Mouse (Mus musculus) cerebellum, adult 11 months (tissue): ENCODE data around the gene Tenm4.

Experiments used
- DNase-seq: peaks from one replicate; pipeline ENCODE4 v3.0.0; 2022

Gene Tenm4

GRCm38 (mm10) chr7:96708071-96708470 lies 537.0 kb downstream of the Tenm4 start:
- no peak for DNase-seq

GRCm38 (mm10) chr7:96708561-96708960 lies 537.5 kb downstream of the Tenm4 start:
- no peak for DNase-seq

DNA sequence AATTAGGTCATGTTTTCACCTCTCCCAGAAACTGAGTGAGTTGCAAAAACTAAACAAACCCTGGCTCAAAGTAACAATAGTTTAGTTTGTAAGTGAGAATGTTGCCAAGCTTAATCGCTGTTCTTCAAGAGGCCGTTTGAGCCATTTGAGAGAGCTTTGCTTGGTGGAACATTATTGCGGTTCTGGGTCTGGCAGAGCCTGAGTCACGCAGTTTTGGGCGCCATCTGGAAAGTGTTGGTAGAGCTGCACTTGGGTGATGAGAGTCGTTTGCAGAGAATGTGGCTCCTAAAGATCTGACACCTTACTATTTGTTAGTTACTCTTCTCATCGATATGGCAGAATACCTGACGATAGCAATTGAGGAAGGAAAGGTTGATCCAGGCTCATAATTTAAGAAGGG lies 537.9 kb downstream of the Tenm4 start:
- DNase-seq = no peak

DNA sequence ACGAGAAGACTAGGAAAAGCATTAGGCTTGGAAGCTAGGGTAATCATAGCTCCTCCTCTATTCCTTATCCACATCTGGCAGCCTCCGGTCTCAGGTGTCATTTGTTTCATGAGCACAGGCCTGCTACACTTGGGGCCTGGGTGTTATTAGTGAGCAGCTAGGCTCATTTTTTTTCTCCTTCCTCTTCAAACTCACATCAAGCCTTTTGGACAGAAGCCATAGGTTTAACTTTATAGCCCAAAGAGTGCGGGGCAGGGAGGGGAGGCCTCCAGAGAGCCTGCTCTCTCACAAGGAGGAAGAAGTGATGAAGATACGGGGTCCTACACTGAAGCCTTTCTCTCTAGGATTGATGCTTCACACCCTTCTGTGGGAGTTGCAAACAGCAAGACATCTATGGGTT lies 538.8 kb downstream of the Tenm4 start:
- DNase-seq = no peak

DNA sequence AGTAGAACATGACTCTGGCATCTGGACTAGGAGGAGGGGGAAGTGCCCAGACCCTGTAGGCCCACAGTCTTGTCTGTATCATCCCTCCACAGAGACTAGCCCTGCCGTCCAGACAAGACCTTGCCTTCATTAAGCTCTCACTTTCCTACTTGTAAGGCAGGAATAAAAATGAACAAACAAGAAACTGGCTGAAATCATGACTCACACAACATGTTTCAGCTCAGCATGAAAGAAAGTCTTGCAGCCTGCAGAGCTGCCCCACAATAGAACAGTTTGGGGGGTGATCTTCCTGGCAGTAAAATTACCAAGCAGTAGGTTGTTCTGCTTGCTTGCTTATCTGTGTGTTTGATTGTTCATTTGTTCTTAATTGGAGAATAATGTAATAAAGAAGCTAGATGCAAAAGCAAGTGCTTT lies 539.6 kb downstream of the Tenm4 start:
- peak; percentile 8 for DNase-seq

- no peak for DNase-seq
Measured at GRCm38 (mm10) chr7:96712876-96713275, 541.8 kb downstream of the Tenm4 start.

GRCm38 (mm10) chr7:96716911-96717310 lies 545.9 kb downstream of the Tenm4 start:
- DNase-seq = no peak

- no peak for DNase-seq
Measured at GRCm38 (mm10) chr7:96718201-96719155, 547.4 kb downstream of the Tenm4 start.

DNA sequence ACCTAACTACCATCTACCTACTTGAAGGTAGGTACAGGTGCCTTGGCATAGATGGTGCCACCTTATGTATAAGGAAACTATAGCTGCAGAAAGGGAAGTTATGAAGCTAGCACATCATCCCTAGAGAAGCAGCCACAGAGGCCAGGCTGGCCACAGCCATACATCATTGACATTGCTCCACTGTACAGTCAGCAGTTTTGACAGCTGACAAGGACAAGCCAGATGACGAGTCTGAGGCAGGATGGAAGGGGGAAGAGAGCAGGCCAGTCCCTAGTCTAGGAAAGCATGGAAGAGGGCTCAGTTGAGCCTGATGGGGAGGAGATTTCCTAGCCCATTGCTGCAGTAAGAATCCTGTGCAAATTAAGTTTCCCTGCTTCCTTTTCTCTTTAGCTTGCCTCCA lies 548.9 kb downstream of the Tenm4 start:
- no peak for DNase-seq

DNA sequence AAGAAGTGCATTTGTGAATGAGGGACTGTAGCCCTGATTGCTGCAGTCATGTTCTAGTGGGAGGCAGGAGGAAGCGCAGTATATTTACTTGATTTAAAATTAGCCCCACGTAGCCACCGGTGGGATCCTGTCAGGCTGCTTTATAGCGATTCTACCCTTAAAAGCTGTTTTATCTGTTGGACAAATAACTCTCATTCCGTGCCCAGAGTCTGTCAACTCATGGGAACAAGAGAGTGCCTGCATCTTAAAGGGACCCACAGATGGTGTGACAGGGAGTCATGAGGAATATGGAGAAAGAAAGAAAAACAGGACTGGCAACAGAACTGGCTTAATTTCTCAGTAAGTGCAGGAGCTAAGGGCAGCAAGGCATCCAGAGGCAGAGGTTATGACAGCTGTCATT lies 549.4 kb downstream of the Tenm4 start:
- no peak for DNase-seq

DNA sequence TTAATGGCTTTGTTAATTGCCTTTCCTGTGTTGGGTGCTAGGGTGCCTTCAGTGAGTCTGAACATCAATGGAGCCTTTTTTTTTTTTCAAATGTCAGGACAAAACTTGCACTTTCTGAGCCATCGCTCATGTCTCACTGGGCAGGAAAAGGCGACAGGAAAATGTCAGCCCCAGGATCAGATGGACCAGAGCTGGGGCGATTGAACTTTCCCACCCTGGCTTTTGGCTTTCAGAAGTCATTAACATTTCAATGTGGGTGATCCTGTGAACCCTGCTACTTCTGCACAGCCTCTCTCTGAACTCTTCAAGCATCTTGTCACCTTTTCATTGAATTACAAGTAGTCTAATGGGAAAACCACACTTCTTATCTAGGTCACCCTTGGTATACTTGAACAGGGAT lies 551.8 kb downstream of the Tenm4 start:
- no peak for DNase-seq

DNA sequence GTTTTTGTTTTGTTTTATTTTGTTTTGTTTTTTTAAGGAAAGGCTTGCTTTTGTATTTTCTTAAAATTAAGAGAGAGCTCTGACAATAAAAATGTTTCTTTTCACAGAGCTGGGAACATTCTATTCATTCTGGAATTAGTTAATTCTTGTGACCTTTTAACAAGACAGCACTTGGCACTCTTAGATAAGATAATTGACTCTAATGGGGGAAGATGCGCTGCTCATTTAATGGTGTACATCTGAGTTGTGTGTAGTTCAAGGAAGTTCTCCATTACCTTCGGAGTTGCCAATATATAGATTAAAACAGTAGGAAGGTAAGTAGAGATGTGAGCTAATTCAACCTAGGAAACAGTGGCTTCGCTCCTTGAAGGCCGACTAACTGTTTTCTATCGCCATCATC lies 554.6 kb downstream of the Tenm4 start:
- no peak for DNase-seq

- no peak for DNase-seq
Measured at GRCm38 (mm10) chr7:96730360-96730759, 559.3 kb downstream of the Tenm4 start.

DNA sequence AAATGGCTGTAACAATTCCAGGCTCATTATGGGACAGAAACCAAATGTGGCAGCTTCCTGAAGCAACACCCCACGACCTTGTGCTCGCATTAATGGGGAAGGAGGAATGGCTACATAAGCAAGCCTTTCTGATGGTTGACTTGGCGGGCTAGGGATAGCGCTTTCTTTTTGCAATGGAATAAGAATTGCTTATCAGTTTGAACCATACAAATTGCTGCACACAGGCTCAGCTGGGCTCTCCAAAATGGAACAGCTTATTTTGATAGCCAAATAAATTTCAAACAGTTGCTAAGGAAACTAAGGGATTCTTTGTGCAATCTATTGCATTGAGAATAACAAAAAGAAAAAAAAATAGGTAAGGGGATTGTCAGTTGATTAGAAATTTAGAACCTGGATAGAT lies 560.9 kb downstream of the Tenm4 start:
- DNase-seq = no peak

DNA sequence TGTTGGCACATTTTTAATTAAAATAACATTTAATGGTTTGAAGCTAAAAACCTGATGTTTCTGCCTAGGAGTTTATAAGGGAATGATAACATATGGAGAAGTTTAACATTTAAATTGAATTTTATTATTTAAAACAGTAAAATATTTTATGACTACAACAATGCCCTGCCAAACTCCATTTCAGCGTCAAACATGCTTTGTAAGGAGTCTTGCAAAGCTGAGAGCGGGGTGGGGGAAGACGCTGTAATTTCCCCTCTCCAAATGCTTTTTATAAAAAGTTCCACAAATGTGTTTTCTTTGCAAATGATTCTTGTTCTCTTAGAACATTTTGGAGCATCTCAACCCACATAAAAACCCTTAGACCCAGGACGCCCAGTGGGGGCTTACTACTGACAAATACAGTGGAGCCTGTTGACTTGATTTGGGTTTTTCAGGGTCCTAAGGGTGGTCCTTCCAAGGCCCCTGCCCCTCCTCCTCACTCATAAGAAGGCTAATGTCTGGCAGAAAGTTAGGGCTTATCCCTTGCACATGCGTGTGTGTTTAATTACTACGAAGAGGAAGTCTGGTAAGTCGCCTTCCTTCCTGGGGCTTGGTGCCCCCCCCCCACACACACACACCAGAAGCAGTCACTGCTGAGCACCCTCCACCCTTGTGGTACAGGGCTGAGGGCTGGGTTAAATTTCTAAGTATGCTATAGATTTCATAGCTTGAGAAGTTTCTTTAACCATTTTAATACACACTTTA lies 563.4 kb downstream of the Tenm4 start:
- no peak for DNase-seq

GRCm38 (mm10) chr7:96740631-96741030 lies 569.6 kb downstream of the Tenm4 start:
- no peak for DNase-seq

DNA sequence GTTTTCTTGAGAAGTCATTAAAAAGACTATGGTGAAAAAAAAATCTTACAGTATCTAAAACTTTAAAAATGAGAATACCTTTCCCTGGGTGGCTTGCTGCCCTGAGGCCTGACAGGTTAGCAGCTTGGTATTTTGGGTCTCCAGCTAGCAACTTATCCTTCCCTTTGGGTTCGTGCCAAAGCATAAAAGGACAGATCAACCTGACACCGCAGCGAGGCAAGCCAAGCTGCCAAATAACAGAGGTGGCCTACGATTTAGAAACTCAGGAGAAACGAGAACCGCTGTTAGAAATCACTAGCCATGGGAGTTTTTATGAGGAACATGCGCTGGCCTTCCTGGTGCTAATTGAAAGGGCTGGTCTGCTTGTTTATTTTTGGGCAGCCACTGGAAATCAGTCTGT lies 571.2 kb downstream of the Tenm4 start:
- no peak for DNase-seq

DNA sequence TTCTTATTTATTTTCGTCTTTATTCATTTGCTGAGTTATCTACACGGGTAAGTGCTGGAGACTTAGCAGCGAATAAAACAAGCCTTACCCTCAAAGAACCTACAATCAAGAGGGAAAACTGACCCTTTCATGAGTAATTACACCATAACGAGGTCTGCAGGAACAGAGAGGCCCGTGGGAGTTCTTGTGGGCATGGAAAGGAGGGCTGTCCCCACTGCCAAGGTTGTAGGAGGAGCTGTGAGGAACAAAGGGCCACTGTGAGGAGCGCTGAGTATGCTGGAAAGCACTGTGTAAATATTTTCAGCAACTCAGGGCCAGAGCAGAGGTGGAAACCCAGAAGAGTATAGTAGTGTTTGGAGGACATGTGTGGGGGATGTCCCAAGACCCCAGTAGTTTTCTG lies 574.9 kb downstream of the Tenm4 start:
- no peak for DNase-seq

DNA sequence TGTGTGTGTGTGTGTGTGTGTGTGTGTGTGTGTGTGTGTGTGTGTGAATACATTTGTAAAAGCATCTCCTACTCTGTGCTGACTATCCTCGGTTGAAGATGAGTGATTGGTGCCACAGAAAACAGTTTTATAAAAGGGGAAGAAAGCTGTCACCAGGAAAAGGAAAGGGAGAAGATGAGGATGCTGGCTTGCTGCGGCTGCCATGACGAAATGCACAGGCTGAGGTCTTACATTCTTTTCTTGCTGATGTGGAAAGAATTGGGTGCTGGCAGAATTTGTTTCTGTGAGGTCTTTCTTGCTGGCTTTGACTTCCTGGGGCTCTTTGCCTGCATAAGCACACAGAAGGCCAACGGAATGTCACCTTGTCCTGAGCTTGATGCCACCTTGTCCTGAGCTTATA lies 575.7 kb downstream of the Tenm4 start:
- DNase-seq = no peak

- no peak for DNase-seq
Measured at GRCm38 (mm10) chr7:96748538-96749045, 577.5 kb downstream of the Tenm4 start.

GRCm38 (mm10) chr7:96749753-96750152 lies 578.7 kb downstream of the Tenm4 start:
- no peak for DNase-seq

DNA sequence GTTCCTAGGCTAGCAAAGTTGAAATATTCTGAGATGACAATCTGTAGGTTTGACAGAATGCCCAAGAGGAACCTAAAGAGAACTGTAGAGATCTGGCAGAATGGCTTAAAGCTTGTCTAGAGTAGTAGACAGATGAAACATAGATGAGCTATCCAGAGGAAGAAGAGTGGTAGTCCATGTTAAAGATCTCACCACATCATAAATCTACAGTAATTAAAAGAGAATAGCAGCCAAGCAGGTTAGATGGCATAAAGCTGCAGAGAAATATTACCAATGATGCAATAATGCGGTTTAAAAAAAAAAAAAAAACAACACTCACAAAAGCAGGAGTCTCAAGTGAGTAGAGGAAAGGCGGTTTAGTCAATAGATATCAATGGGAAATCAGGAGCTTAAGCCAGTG lies 580.2 kb downstream of the Tenm4 start:
- DNase-seq = no peak

DNA sequence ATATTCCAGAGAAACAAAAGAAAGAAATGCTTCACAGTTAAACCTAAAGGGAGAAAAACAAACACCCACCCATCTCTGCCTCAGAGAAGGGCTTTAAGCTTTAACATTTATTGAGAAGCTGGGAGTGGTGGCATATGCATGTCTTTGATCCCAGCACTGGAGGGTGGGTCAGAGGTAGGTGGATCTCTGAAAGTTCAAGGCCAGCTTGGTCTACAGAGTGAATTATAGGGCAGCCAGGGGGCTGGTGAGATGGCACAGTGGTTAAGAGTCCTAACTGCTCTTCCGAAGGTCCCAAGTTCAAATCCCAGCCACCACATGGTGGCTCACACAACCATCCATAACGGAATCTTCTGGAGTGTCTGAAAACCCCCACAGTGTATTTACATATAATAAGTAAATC lies 581.7 kb downstream of the Tenm4 start:
- no peak for DNase-seq
